Mouse (Mus musculus): Measurements from ENCODE around the gene Mypn.

GRCm38 (mm10) chr10:63135680-63136079 lies 68.1 kb downstream of the Mypn start:
- TF ChIP-seq GATA1 (IDR thresholded peaks at IDR 0.05; ENCODE audit: borderline replicate concordance, low read length) (no peak), FLI1 (IDR thresholded peaks at IDR 0.05; ENCODE audit: low read length) (no peak)

All from megakaryocyte, embryonic 14.5 days (primary cell).